Mouse (Mus musculus): ENCODE measurements around the gene Ttc25. TPM values are rescaled to one million over a fixed set of nuclear protein-coding genes. Genes with fewer than 3 reads are reported as not detected.

Gene Ttc25
- 2.9 and 3.5 TPM in 2 replicates for polyA plus RNA-seq (2015; fragmentation: Nextera tagmentation; extraction: Ambion mirVana)

DNA sequence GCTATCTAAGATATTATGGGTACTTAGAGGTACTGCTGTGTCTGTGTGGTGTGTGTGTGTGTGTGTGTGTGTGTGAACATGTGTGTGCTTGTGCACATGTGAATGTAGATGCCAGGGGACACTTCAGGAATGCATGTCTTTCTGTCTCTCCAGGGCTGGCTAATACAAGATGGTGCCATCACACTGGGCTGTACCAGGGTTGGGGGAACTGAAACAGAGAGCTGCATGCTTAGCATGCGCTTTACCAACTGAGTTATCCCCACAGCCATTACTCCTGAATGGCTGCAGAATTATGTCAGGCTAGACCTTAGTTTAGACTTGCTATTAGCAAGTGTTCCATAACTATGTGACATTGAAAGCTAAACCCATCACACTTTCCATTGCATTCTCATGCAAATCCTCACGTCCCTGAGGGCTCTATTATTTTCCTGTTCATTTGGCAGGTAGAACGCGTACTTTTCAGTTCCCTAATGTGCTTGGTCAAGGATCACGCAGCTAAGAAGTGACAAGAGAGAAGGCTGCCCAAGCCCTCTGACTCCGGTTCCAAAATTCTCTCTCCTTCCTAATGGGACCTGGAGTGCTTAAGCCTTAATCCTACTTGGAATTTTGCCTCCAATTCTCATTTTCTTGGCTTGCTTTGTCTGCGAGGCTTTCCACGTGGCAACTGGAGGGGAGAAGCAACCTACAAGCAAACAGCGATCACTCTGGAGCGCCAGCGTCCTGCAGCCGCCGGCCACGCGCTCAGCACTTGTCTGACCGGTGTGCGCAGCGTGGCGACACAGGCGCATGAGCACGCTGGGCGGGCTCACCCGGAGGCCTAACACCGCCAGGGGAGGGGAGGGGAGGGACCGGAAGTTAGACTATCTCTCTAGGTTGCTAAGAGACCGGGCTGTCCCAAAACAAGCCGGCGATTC, at the start of gene Ttc25:
Ttc25 (plus strand) TSS at position 776 of the 914 bp plus-strand sequence.
- Histone ChIP-seq H3K36me3 (ENCODE audit: control insufficient read depth, insufficient read depth, low read length) (no peaks in the 10 kb centered on the region), H3K4me2 (ENCODE audit: low read length) (peak within 1 kb of the TSS; percentile 65), H3K9me3 (replicated peaks; ENCODE audit: control insufficient read depth, low read length, poor library complexity, severe bottlenecking) (no peaks in the 10 kb centered on the region), H3K27me3 (ENCODE audit: control insufficient read depth, insufficient read depth, low read depth, low read length) (no peaks in the 10 kb centered on the region; the same call in 1 of the 2 replicates), H3K4me1 (ENCODE audit: control insufficient read depth, insufficient read depth, low read length) (peaks cover 13% of the 10 kb centered on the region), H3K27ac (ENCODE audit: low read length) (peak within 1 kb of the TSS; percentile 51), H3K4me3 (ENCODE audit: low read depth, low read length) (peak within 1 kb of the TSS; percentile 48), H3K9ac (ENCODE audit: low read depth, low read length) (peak within 1 kb of the TSS; percentile 54)
- ATAC-seq = peak; percentile 96
- WGBS = 4% methylated on average over 28 of the region's 28 CpGs

DNA sequence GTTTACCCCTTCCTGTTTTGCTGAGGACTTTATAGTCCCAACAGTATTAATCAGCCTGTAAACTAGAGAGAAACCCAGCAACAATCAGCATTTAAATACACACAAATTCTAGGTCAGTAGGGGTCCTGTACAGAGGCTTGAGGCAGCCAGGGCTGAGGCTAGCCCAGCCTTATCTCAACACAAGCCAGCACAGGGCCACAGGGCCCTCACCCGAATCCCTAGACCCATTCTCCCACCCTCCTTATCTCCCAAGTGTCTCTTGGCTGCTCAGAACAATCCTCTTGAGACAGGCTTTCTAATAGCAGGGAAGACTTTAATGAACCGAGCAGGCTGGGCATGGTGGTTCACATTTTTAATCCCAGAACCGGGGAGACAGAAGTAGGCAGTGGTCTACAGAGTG, 45.2 kb upstream of the Ttc25 start:
- ATAC-seq = no peak
- no peak overlapping the region for H3K4me2 ChIP-seq (ENCODE audit: low read length)
- no peak overlapping the region for H3K27ac ChIP-seq (ENCODE audit: low read length)
- H3K9me3 ChIP-seq (replicated peaks; ENCODE audit: control insufficient read depth, low read length, poor library complexity, severe bottlenecking) = no peaks in the 10 kb centered on the region
- no peak overlapping the region for H3K9ac ChIP-seq (ENCODE audit: low read depth, low read length)
- H3K4me1 ChIP-seq (ENCODE audit: control insufficient read depth, insufficient read depth, low read length) = no peaks in the 10 kb centered on the region
- H3K4me3 ChIP-seq (ENCODE audit: low read depth, low read length) = no peak overlapping the region
- H3K27me3 ChIP-seq (ENCODE audit: control insufficient read depth, insufficient read depth, low read depth, low read length) = no peaks in the 10 kb centered on the region
- H3K36me3 ChIP-seq (ENCODE audit: control insufficient read depth, insufficient read depth, low read length) = peaks cover 56% of the 10 kb centered on the region
- WGBS = 69% methylated on average over 3 of the region's 3 CpGs

DNA sequence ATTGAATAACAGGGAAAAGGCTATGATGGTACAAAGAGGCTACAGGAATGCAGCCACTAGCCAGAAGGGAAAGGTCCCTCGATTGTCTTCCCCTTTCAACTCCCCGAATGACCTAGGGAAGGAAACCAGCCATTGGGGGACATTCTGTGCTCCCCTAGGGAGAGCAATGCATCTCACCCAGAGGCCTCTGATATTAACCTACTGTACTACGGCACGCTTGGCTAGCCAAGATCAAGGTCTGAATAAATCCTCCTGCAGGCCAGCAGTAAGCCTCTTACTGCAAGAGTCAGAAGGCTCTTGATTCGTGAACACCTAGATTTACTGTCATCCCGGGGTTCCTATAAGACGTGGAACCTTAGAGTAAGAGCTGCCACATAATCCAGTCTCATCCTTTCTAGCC, 44.8 kb upstream of the Ttc25 start:
- Histone ChIP-seq H3K36me3 (ENCODE audit: control insufficient read depth, insufficient read depth, low read length) (peaks cover 52% of the 10 kb centered on the region), H3K9me3 (replicated peaks; ENCODE audit: control insufficient read depth, low read length, poor library complexity, severe bottlenecking) (no peaks in the 10 kb centered on the region), H3K4me2 (ENCODE audit: low read length) (no peak overlapping the region), H3K27me3 (ENCODE audit: control insufficient read depth, insufficient read depth, low read depth, low read length) (no peaks in the 10 kb centered on the region), H3K9ac (ENCODE audit: low read depth, low read length) (no peak overlapping the region), H3K4me3 (ENCODE audit: low read depth, low read length) (no peak overlapping the region), H3K4me1 (ENCODE audit: control insufficient read depth, insufficient read depth, low read length) (no peaks in the 10 kb centered on the region), H3K27ac (ENCODE audit: low read length) (no peak overlapping the region)
- ATAC-seq = no peak
- 58% methylated on average over 7 of the region's 7 CpGs for WGBS

DNA sequence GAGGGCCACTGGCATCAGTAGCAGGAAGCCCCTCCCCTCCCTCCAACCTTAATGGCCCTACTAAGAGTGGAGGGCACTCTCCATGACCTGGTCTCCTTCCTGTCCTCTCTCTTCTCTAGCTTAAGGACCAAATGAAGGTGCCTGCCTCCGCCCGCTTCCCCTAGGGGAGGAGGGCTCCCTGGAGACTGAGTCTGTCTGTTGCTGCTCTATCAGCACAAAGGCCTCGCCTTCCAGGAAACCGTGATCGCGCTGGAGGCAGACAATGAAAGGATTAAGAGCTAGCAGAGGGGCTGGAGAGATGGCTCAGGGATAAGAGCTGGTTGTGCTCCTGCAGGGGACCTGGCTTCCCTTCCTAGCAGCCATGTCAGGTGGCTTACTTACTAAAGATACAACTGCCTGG, 44.1 kb upstream of the Ttc25 start:
- no peaks in the 10 kb centered on the region for H3K27me3 ChIP-seq (ENCODE audit: control insufficient read depth, insufficient read depth, low read depth, low read length)
- H3K4me1 ChIP-seq (ENCODE audit: control insufficient read depth, insufficient read depth, low read length) = no peaks in the 10 kb centered on the region
- 8% methylated on average over 6 of the region's 6 CpGs for WGBS
- no peak for ATAC-seq
- H3K36me3 ChIP-seq (ENCODE audit: control insufficient read depth, insufficient read depth, low read length) = peaks cover 47% of the 10 kb centered on the region
- H3K4me3 ChIP-seq (ENCODE audit: low read depth, low read length) = no peak overlapping the region
- H3K4me2 ChIP-seq (ENCODE audit: low read length) = no peak overlapping the region
- H3K9me3 ChIP-seq (replicated peaks; ENCODE audit: control insufficient read depth, low read length, poor library complexity, severe bottlenecking) = no peaks in the 10 kb centered on the region
- peak overlapping the region; percentile 53; the same call in 1 of the 2 replicates for H3K27ac ChIP-seq (ENCODE audit: low read length)
- no peak overlapping the region for H3K9ac ChIP-seq (ENCODE audit: low read depth, low read length)

DNA sequence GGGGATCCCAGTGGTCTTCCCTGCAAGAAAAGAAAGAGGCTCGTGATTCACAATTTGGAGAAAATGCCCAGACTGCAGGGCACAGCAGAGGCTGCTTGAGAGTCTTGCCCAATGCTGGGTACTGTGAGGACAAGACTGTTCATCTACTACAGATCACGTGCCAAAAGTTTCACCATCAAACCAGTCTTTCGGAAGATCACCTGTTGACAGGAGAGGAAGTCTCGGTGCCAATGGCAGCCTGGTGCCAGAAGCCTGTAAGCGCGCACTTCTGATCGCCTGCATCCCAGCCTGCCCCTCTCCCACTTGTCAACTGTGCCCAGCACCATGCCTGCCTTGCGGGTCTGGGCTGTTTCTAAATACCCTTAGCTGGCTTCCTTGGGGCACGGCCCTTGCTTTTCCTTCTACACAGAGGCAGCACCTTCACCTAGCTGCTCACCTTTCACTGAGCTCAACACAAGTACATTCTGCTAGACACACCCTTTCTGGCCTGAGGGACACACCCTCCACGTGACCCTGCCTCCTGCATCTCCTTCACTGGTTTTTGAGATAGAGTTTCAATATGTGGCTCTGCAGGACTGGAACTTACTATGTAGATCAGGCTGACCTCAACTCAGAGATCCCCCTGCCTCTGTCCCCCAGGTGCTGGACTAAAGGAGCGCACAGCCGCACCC, 40.3 kb upstream of the Ttc25 start:
- Histone ChIP-seq H3K4me2 (ENCODE audit: low read length) (no peak overlapping the region), H3K9me3 (replicated peaks; ENCODE audit: control insufficient read depth, low read length, poor library complexity, severe bottlenecking) (no peaks in the 10 kb centered on the region), H3K4me3 (ENCODE audit: low read depth, low read length) (no peak overlapping the region), H3K36me3 (ENCODE audit: control insufficient read depth, insufficient read depth, low read length) (peaks cover 30% of the 10 kb centered on the region), H3K4me1 (ENCODE audit: control insufficient read depth, insufficient read depth, low read length) (no peaks in the 10 kb centered on the region), H3K27ac (ENCODE audit: low read length) (no peak overlapping the region), H3K27me3 (ENCODE audit: control insufficient read depth, insufficient read depth, low read depth, low read length) (no peaks in the 10 kb centered on the region), H3K9ac (ENCODE audit: low read depth, low read length) (no peak overlapping the region)
- no peak for ATAC-seq
- 97% methylated on average over 12 of the region's 12 CpGs for WGBS

DNA sequence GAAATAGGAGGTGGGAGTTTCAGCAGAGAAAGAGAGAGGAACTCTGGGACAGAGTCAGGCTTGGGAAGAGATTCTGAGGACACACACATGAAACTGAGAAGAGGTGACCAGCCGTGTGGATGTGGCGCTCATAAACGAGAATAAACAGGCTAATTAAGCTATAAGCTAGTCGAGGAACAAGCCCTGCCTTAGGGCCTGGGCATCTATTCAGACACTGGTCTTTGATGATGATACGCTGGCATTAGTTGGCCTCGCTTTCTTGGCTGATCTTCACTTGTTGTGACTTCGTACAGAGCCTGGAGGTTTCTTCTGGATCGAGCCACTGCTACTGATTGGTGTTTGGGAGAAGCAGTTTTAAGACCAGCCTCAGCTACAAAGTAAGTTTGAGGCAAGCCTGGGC, 39.4 kb upstream of the Ttc25 start:
- Histone ChIP-seq H3K27ac (ENCODE audit: low read length) (no peak overlapping the region), H3K9me3 (replicated peaks; ENCODE audit: control insufficient read depth, low read length, poor library complexity, severe bottlenecking) (no peaks in the 10 kb centered on the region), H3K4me1 (ENCODE audit: control insufficient read depth, insufficient read depth, low read length) (no peaks in the 10 kb centered on the region), H3K9ac (ENCODE audit: low read depth, low read length) (no peak overlapping the region), H3K27me3 (ENCODE audit: control insufficient read depth, insufficient read depth, low read depth, low read length) (no peaks in the 10 kb centered on the region), H3K4me2 (ENCODE audit: low read length) (no peak overlapping the region), H3K4me3 (ENCODE audit: low read depth, low read length) (no peak overlapping the region), H3K36me3 (ENCODE audit: control insufficient read depth, insufficient read depth, low read length) (peaks cover 34% of the 10 kb centered on the region)
- 92% methylated on average over 8 of the region's 8 CpGs for WGBS
- ATAC-seq = no peak

DNA sequence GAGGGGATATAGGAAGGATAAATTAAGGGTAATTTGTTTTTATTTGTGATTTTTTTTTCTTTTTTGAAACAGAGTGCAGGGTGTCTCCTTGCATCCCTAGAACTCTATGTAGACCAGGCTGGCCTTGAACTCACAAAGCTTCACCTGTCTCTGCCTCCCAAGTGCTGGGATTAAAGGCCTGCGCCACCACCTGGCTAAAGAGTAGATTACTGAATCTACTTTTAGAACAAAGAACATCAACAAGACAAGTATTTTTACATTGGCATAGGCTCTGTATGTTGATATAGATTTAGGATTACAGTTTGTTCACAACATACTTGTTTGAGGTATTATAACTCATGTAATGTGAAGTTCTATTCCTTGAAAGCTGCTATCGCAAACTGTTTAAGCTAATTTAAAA, 34.9 kb upstream of the Ttc25 start:
- H3K27ac ChIP-seq (ENCODE audit: low read length) = no peak overlapping the region
- no peak for ATAC-seq
- no peaks in the 10 kb centered on the region for H3K4me1 ChIP-seq (ENCODE audit: control insufficient read depth, insufficient read depth, low read length)
- no peak overlapping the region for H3K4me3 ChIP-seq (ENCODE audit: low read depth, low read length)
- H3K4me2 ChIP-seq (ENCODE audit: low read length) = no peak overlapping the region
- H3K9me3 ChIP-seq (replicated peaks; ENCODE audit: control insufficient read depth, low read length, poor library complexity, severe bottlenecking) = no peaks in the 10 kb centered on the region
- peaks cover 48% of the 10 kb centered on the region for H3K36me3 ChIP-seq (ENCODE audit: control insufficient read depth, insufficient read depth, low read length)
- H3K9ac ChIP-seq (ENCODE audit: low read depth, low read length) = no peak overlapping the region
- H3K27me3 ChIP-seq (ENCODE audit: control insufficient read depth, insufficient read depth, low read depth, low read length) = no peaks in the 10 kb centered on the region
- 93% methylated on average over 2 of the region's 2 CpGs for WGBS

DNA sequence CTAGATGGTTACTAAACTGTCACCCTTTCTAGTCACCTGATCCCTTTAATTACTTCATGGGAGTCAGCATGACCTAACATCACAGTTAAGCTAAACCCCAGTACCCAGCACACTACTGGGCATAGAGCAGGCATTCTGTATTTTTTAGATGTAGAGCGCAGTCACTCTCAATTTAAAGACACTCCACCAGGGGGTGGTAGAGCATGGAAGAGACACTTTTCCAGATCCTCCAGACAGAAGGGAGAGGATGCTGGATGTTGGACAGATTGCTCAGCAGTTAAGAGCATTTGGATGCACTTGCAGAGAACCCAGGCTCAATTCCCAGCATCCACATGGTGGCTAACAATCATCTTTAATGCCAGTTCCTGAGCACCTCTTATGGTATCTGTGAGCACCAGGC, 33.0 kb upstream of the Ttc25 start:
- no peak overlapping the region for H3K4me2 ChIP-seq (ENCODE audit: low read length)
- no peak for ATAC-seq
- H3K9ac ChIP-seq (ENCODE audit: low read depth, low read length) = no peak overlapping the region
- no peak overlapping the region for H3K27ac ChIP-seq (ENCODE audit: low read length)
- no peaks in the 10 kb centered on the region for H3K9me3 ChIP-seq (replicated peaks; ENCODE audit: control insufficient read depth, low read length, poor library complexity, severe bottlenecking)
- no peak overlapping the region for H3K4me3 ChIP-seq (ENCODE audit: low read depth, low read length)
- WGBS = 90% methylated on average over 1 of the region's 1 CpGs
- peaks cover 48% of the 10 kb centered on the region for H3K36me3 ChIP-seq (ENCODE audit: control insufficient read depth, insufficient read depth, low read length)
- H3K4me1 ChIP-seq (ENCODE audit: control insufficient read depth, insufficient read depth, low read length) = no peaks in the 10 kb centered on the region
- H3K27me3 ChIP-seq (ENCODE audit: control insufficient read depth, insufficient read depth, low read depth, low read length) = no peaks in the 10 kb centered on the region

DNA sequence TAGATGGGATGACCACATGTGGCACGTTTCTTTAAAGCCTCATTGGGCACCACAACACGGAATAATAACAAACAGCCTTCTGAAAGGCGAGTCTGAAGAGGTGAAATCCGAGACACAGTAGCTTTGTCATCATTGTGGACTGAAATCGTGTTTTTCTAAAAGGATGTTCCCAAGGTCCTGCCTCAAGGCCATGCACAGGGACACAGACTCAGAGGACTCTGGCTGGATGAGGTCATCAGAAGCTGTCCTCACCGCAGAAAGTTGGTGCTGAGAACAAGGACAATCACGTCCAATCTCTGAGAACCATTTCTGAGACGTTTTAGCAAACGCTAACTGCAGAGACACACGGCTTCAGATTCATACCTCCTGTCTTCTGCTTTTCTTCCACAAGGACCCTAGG, 31.7 kb upstream of the Ttc25 start:
- no peak overlapping the region for H3K9ac ChIP-seq (ENCODE audit: low read depth, low read length)
- WGBS = 88% methylated on average over 10 of the region's 10 CpGs
- no peaks in the 10 kb centered on the region for H3K27me3 ChIP-seq (ENCODE audit: control insufficient read depth, insufficient read depth, low read depth, low read length)
- no peak for ATAC-seq
- no peaks in the 10 kb centered on the region for H3K9me3 ChIP-seq (replicated peaks; ENCODE audit: control insufficient read depth, low read length, poor library complexity, severe bottlenecking)
- peaks cover 48% of the 10 kb centered on the region for H3K36me3 ChIP-seq (ENCODE audit: control insufficient read depth, insufficient read depth, low read length)
- no peak overlapping the region for H3K4me3 ChIP-seq (ENCODE audit: low read depth, low read length)
- no peak overlapping the region for H3K4me2 ChIP-seq (ENCODE audit: low read length)
- no peaks in the 10 kb centered on the region for H3K4me1 ChIP-seq (ENCODE audit: control insufficient read depth, insufficient read depth, low read length)
- no peak overlapping the region for H3K27ac ChIP-seq (ENCODE audit: low read length)
